ENCODE assay signal across 8 mouse cellular contexts in genomic region chr8:117322021-117322420, GRCm38 (mm10).
DNase-seq lines count a peak whose midpoint lies in the region; ATAC-seq lines count a peak whose summit lies in the region.

No protein-coding gene starts in this region.

- H3K9ac ChIP-seq in neural tube, embryonic 14.5 days (replicated peaks; ENCODE audit: low read depth, low read length): no peak overlapping the region
- no peak overlapping the region for H3K9ac ChIP-seq in kidney, embryonic 16.5 days (replicated peaks; ENCODE audit: low read length)

- 16% methylated on average over 6 of the region's 6 CpGs for WGBS in neural tube, embryonic 14.5 days
- WGBS in kidney, embryonic 16.5 days: 64% methylated on average over 6 of the region's 6 CpGs

- peak; percentile 74 to 80 for DNase-seq in cerebellum, postnatal 10 days
- no peak for DNase-seq in cerebellum, adult 9-10 months
- peak; percentile 50 for DNase-seq in left cerebral cortex, adult 11 months (ENCODE audit: low spot score)
- peak; percentile 79 for DNase-seq in thymus, postnatal 25 days
- no peak for DNase-seq in gastrocnemius, postnatal 4 days (ENCODE audit: low spot score in 2 of 2)

- H3K27me3 ChIP-seq in neural tube, embryonic 14.5 days (ENCODE audit: control insufficient read depth, insufficient read depth, low read length): no peaks in the 10 kb centered on the region
- no peaks in the 10 kb centered on the region for H3K27me3 ChIP-seq in kidney, embryonic 16.5 days (ENCODE audit: insufficient read depth, low read length)

- ATAC-seq in frontal cortex, adult (ENCODE audit: low TSS enrichment): peak; percentile 85
- ATAC-seq in neural tube, embryonic 14.5 days (ENCODE audit: low read depth): peak; percentile 89
- no peak for ATAC-seq in kidney, embryonic 16.5 days (ENCODE audit: low FRiP score, low TSS enrichment)

- peaks cover 28% of the 10 kb centered on the region for H3K4me1 ChIP-seq in neural tube, embryonic 14.5 days (ENCODE audit: control insufficient read depth, insufficient read depth, low read length)
- peaks cover 20% of the 10 kb centered on the region for H3K4me1 ChIP-seq in kidney, embryonic 16.5 days (ENCODE audit: insufficient read depth, low read length)

- H3K27ac ChIP-seq in neural tube, embryonic 14.5 days (ENCODE audit: low read depth, low read length): peak overlapping the region; percentile 77
- no peak overlapping the region for H3K27ac ChIP-seq in kidney, embryonic 16.5 days (ENCODE audit: low read length)

- no peaks in the 10 kb centered on the region for H3K9me3 ChIP-seq in neural tube, embryonic 14.5 days (ENCODE audit: control insufficient read depth, low read length)
- H3K9me3 ChIP-seq in kidney, embryonic 16.5 days (ENCODE audit: low read length): no peaks in the 10 kb centered on the region

- H3K36me3 ChIP-seq in neural tube, embryonic 14.5 days (ENCODE audit: control insufficient read depth, insufficient read depth, low read length): no peaks in the 10 kb centered on the region
- H3K36me3 ChIP-seq in kidney, embryonic 16.5 days (ENCODE audit: insufficient read depth, low read length): no peaks in the 10 kb centered on the region; the same call in 1 of the 2 replicates

- no peak overlapping the region for H3K4me3 ChIP-seq in neural tube, embryonic 14.5 days (ENCODE audit: low read depth, low read length)
- H3K4me3 ChIP-seq in kidney, embryonic 16.5 days (ENCODE audit: low read length): no peak overlapping the region

- peak overlapping the region; percentile 29; the same call in 1 of the 2 replicates for H3K4me2 ChIP-seq in neural tube, embryonic 14.5 days (ENCODE audit: low read depth, low read length)
- H3K4me2 ChIP-seq in kidney, embryonic 16.5 days (replicated peaks; ENCODE audit: low read depth, low read length): no peak overlapping the region

Comparison
In these comparisons a context has a peak if more than half of its experiments do, and no peak if none do; other contexts are left out.
1. DNase-seq: peak in cerebellum, postnatal 10 days (2 of 2), left cerebral cortex, adult 11 months (single experiment) and thymus, postnatal 25 days (single experiment); none in cerebellum, adult 9-10 months (single experiment) and gastrocnemius, postnatal 4 days (0 of 2).